Mouse (Mus musculus): ENCODE results near the gene Agap2.

GRCm38 (mm10) chr10:127058161-127058560, 16.9 kb upstream of the Agap2 start:
- TF ChIP-seq POLR2A (IDR thresholded peaks at IDR 0.05; ENCODE audit: borderline replicate concordance, extremely low read depth, insufficient read depth, insufficient read length, poor library complexity, severe bottlenecking) (no peak), CTCF (IDR thresholded peaks at IDR 0.05; ENCODE audit: borderline replicate concordance, extremely low read depth, insufficient read depth, insufficient read length) (peak; percentile 98)

Data from brain, embryonic 14.5 days (tissue).